Mouse (Mus musculus): Measurements from ENCODE around the gene Zfp286. TPM values are rescaled to one million over a fixed set of nuclear protein-coding genes. Genes with fewer than 3 reads are reported as not detected.

Gene Zfp286
- polyA plus RNA-seq (2012; fragmentation: generic; extraction: Trizol): not detected

DNA sequence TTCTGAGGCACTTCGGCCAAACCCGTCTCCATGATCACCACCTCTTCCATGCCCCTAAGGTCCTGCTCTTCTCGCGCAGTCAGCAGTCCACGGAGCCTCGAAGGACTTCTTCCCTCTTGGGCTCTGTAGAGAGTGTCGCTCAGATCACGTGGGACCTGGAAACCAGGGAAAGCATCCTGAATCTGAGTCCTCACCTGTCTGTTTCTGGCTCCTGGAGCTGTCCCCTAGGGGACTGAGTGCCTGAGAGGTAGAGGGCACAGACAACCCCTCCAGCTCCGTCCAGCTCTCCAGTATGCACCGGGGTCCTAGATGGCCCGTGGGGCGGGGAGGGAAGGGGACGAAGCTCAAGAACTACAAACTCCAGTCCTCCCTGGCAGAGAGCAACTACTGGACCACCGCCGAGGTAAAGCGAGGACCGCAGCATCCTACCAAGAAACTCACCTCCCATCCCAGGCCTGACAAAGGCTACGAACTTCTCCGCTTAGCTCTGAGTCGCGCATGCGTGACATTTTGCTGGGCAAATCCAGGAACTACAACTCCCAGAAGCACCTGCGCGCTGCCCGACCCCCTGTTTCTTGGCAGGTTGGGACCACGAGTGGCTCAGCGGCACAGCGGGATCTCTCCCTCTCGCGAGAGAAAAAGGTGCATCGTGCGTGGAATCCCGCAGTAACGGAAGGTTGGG lies at the start of gene Zfp286:
Zfp286 (minus strand) TSS at position 528 of the 682 bp plus-strand sequence.
- Histone ChIP-seq H3K36me3 (ENCODE audit: control insufficient read depth, insufficient read depth) (no peaks in the 10 kb centered on the region), H3K4me3 (no peak within 1 kb of the TSS), H3K79me2 (ENCODE audit: control insufficient read depth, insufficient read depth) (no peaks in the 10 kb centered on the region), H3ac (ENCODE audit: control insufficient read depth, insufficient read length) (no peak within 1 kb of the TSS), H3K27me3 (ENCODE audit: control insufficient read depth, insufficient read depth, insufficient read length) (peaks cover 10% of the 10 kb centered on the region), H3K4me2 (ENCODE audit: low read depth) (no peak within 1 kb of the TSS)
- TF ChIP-seq MYOG (IDR thresholded peaks at IDR 0.05; ENCODE audit: control insufficient read depth in 1 of 3, insufficient read depth in 1 of 3, insufficient read length in 2 of 3, low read depth in 2 of 3) (no peak), POLR2AphosphoS2 (IDR thresholded peaks at IDR 0.05; ENCODE audit: insufficient read length, low read depth) (no peak), CEBPB (IDR thresholded peaks at IDR 0.05; ENCODE audit: insufficient read depth, poor library complexity, severe bottlenecking) (no peak), TCF12 (IDR thresholded peaks at IDR 0.05; ENCODE audit: insufficient read depth, poor library complexity, severe bottlenecking) (no peak), REST (IDR thresholded peaks at IDR 0.05; ENCODE audit: insufficient read depth, insufficient read length) (no peak), USF1 (IDR thresholded peaks at IDR 0.05; ENCODE audit: low read depth) (no peak), TCF3 (IDR thresholded peaks at IDR 0.05; ENCODE audit: insufficient read length, low read depth) (no peak), MYOD1 (IDR thresholded peaks at IDR 0.05; ENCODE audit: control insufficient read depth in 1 of 3, insufficient read length in 2 of 3, low read depth in 2 of 3) (no peak)

DNA sequence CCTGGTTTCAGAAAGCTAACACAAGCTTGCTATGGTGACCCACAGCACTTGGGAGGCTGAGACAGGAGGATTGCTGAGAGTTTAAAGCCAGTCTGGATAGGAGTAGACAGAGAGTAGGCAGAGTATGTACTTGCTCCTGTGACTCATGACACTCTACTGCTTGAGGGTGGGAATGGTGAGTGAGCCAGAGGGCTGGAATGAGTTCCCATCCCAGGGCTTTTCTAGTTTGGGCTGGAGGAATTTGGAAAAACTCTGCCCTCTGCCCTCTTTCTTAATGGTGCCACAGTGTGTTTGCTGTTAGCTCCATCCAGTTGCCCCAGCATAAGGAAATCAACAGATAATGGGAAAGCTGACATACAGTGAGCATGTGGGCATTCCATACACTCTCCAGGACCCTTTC lies 42.6 kb upstream of the Zfp286 start:
- no peak overlapping the region for H3K4me3 ChIP-seq
- TF ChIP-seq REST (IDR thresholded peaks at IDR 0.05; ENCODE audit: insufficient read depth, insufficient read length): no peak
- TF ChIP-seq MYOD1 (IDR thresholded peaks at IDR 0.05; ENCODE audit: control insufficient read depth in 1 of 3, insufficient read length in 2 of 3, low read depth in 2 of 3): no peak
- no peak for TF ChIP-seq MAX (IDR thresholded peaks at IDR 0.05; ENCODE audit: low read depth)
- no peak for TF ChIP-seq E2F4 (IDR thresholded peaks at IDR 0.05; ENCODE audit: insufficient read depth)
- no peak for TF ChIP-seq POLR2A (IDR thresholded peaks at IDR 0.05; ENCODE audit: insufficient read length, low read depth)
- TF ChIP-seq USF1 (IDR thresholded peaks at IDR 0.05; ENCODE audit: low read depth): no peak
- no peak for TF ChIP-seq CEBPB (IDR thresholded peaks at IDR 0.05; ENCODE audit: insufficient read depth, poor library complexity, severe bottlenecking)
- no peak for TF ChIP-seq MYOG (IDR thresholded peaks at IDR 0.05; ENCODE audit: control insufficient read depth in 1 of 3, insufficient read depth in 1 of 3, insufficient read length in 2 of 3, low read depth in 2 of 3)
- TF ChIP-seq SRF (IDR thresholded peaks at IDR 0.05; ENCODE audit: control insufficient read depth, insufficient read length, low read depth): no peak
- no peak for TF ChIP-seq TCF3 (IDR thresholded peaks at IDR 0.05; ENCODE audit: insufficient read length, low read depth)
- TF ChIP-seq TCF12 (IDR thresholded peaks at IDR 0.05; ENCODE audit: insufficient read depth, poor library complexity, severe bottlenecking): no peak
- TF ChIP-seq POLR2AphosphoS2 (IDR thresholded peaks at IDR 0.05; ENCODE audit: insufficient read length, low read depth): no peak
- H3K27me3 ChIP-seq (ENCODE audit: control insufficient read depth, insufficient read depth, insufficient read length): no peaks in the 10 kb centered on the region
- H3K4me2 ChIP-seq (ENCODE audit: low read depth): no peak overlapping the region
- peaks cover 33% of the 10 kb centered on the region for H3K79me2 ChIP-seq (ENCODE audit: control insufficient read depth, insufficient read depth)
- H3ac ChIP-seq (ENCODE audit: control insufficient read depth, insufficient read length): no peak overlapping the region
- H3K36me3 ChIP-seq (ENCODE audit: control insufficient read depth, insufficient read depth): peaks cover 72% of the 10 kb centered on the region

DNA sequence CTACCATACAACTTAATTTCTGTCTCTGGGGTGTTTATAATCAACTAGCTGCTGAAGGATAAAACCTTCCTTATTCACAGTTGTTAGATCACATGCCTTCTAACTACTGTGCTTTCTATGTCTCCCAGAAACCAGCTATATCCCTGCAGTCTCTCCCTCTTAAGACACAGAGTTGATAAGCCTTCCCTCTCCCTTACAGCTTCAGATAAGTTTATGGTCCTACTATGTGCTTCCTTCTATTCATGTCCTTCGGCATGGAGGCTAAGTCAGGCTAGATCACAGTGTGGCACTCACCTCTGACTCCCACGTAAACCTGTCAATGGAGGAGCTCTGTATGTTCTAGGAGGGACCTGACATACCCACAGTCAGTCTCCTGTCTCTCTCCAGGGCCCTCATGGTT lies 41.1 kb upstream of the Zfp286 start:
- Histone ChIP-seq H3K27me3 (ENCODE audit: control insufficient read depth, insufficient read depth, insufficient read length) (no peaks in the 10 kb centered on the region), H3ac (ENCODE audit: control insufficient read depth, insufficient read length) (no peak overlapping the region), H3K4me3 (no peak overlapping the region), H3K4me2 (ENCODE audit: low read depth) (no peak overlapping the region), H3K36me3 (ENCODE audit: control insufficient read depth, insufficient read depth) (peaks cover 58% of the 10 kb centered on the region), H3K79me2 (ENCODE audit: control insufficient read depth, insufficient read depth) (peaks cover 48% of the 10 kb centered on the region)
- no peak for TF ChIP-seq CEBPB (IDR thresholded peaks at IDR 0.05; ENCODE audit: insufficient read depth, poor library complexity, severe bottlenecking)
- TF ChIP-seq TCF3 (IDR thresholded peaks at IDR 0.05; ENCODE audit: insufficient read length, low read depth): no peak
- no peak for TF ChIP-seq REST (IDR thresholded peaks at IDR 0.05; ENCODE audit: insufficient read depth, insufficient read length)
- no peak for TF ChIP-seq MYOD1 (IDR thresholded peaks at IDR 0.05; ENCODE audit: control insufficient read depth in 1 of 3, insufficient read length in 2 of 3, low read depth in 2 of 3)
- no peak for TF ChIP-seq SRF (IDR thresholded peaks at IDR 0.05; ENCODE audit: control insufficient read depth, insufficient read length, low read depth)
- TF ChIP-seq USF1 (IDR thresholded peaks at IDR 0.05; ENCODE audit: low read depth): no peak
- TF ChIP-seq MYOG (IDR thresholded peaks at IDR 0.05; ENCODE audit: control insufficient read depth in 1 of 3, insufficient read depth in 1 of 3, insufficient read length in 2 of 3, low read depth in 2 of 3): no peak
- no peak for TF ChIP-seq MAX (IDR thresholded peaks at IDR 0.05; ENCODE audit: low read depth)
- TF ChIP-seq E2F4 (IDR thresholded peaks at IDR 0.05; ENCODE audit: insufficient read depth): no peak
- TF ChIP-seq POLR2AphosphoS2 (IDR thresholded peaks at IDR 0.05; ENCODE audit: insufficient read length, low read depth): no peak
- no peak for TF ChIP-seq POLR2A (IDR thresholded peaks at IDR 0.05; ENCODE audit: insufficient read length, low read depth)
- no peak for TF ChIP-seq TCF12 (IDR thresholded peaks at IDR 0.05; ENCODE audit: insufficient read depth, poor library complexity, severe bottlenecking)

DNA sequence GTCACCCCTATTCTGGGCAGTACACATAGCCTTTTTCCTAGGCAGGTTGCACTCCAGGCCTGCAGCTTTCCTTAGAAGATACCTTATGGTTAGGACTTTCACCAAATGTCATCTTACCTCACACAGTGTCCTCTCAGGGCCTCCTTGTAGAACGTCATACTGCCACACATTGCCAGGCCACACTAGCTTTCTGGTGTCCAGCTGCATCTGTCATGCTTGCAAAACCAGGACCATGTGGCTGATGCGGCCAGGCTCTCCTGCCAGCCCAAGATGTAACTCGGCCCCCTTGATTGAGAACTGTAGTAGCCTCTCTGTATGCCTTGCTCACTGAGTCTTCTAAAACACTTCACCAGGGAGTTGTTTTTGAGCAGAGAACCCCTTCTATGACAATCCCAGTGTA lies 38.6 kb upstream of the Zfp286 start:
- Histone ChIP-seq H3K36me3 (ENCODE audit: control insufficient read depth, insufficient read depth) (peaks cover 47% of the 10 kb centered on the region), H3K4me2 (ENCODE audit: low read depth) (no peak overlapping the region)

More for the DNA sequence above, 38.6 kb upstream of the Zfp286 start:
- Histone ChIP-seq H3K4me3 (no peak overlapping the region), H3ac (ENCODE audit: control insufficient read depth, insufficient read length) (no peak overlapping the region), H3K27me3 (ENCODE audit: control insufficient read depth, insufficient read depth, insufficient read length) (no peaks in the 10 kb centered on the region), H3K79me2 (ENCODE audit: control insufficient read depth, insufficient read depth) (peaks cover 73% of the 10 kb centered on the region)
- TF ChIP-seq MYOD1 (IDR thresholded peaks at IDR 0.05; ENCODE audit: control insufficient read depth in 1 of 3, insufficient read length in 2 of 3, low read depth in 2 of 3): no peak
- no peak for TF ChIP-seq E2F4 (IDR thresholded peaks at IDR 0.05; ENCODE audit: insufficient read depth)
- TF ChIP-seq SRF (IDR thresholded peaks at IDR 0.05; ENCODE audit: control insufficient read depth, insufficient read length, low read depth): no peak
- no peak for TF ChIP-seq CEBPB (IDR thresholded peaks at IDR 0.05; ENCODE audit: insufficient read depth, poor library complexity, severe bottlenecking)
- TF ChIP-seq REST (IDR thresholded peaks at IDR 0.05; ENCODE audit: insufficient read depth, insufficient read length): no peak
- no peak for TF ChIP-seq MAX (IDR thresholded peaks at IDR 0.05; ENCODE audit: low read depth)
- no peak for TF ChIP-seq TCF12 (IDR thresholded peaks at IDR 0.05; ENCODE audit: insufficient read depth, poor library complexity, severe bottlenecking)
- no peak for TF ChIP-seq POLR2A (IDR thresholded peaks at IDR 0.05; ENCODE audit: insufficient read length, low read depth)
- no peak for TF ChIP-seq POLR2AphosphoS2 (IDR thresholded peaks at IDR 0.05; ENCODE audit: insufficient read length, low read depth)
- no peak for TF ChIP-seq MYOG (IDR thresholded peaks at IDR 0.05; ENCODE audit: control insufficient read depth in 1 of 3, insufficient read depth in 1 of 3, insufficient read length in 2 of 3, low read depth in 2 of 3)
- TF ChIP-seq USF1 (IDR thresholded peaks at IDR 0.05; ENCODE audit: low read depth): no peak
- TF ChIP-seq TCF3 (IDR thresholded peaks at IDR 0.05; ENCODE audit: insufficient read length, low read depth): no peak
